Mouse (Mus musculus): ENCODE measurements at regions not wholly inside any gene's neighbourhood (a gene's known extent, or its start where the extent isn't known, plus 50 kb on each side); places are given as distances from the start of the nearest gene placed in this dataset.

GRCm38 (mm10) chr2:51566554-51567246 lies 60.6 kb upstream of the Tas2r134 start:
- Histone ChIP-seq H3K4me2 (ENCODE audit: low read length) (no peak overlapping the region), H3K9me3 (replicated peaks; ENCODE audit: low read length) (no peaks in the 10 kb centered on the region), H3K4me3 (replicated peaks; ENCODE audit: low read depth, low read length) (no peak overlapping the region), H3K4me1 (replicated peaks; ENCODE audit: insufficient read depth, low read length) (no peaks in the 10 kb centered on the region), H3K9ac (ENCODE audit: low read depth, low read length) (no peak overlapping the region), H3K27me3 (ENCODE audit: insufficient read depth, low read length) (no peaks in the 10 kb centered on the region), H3K27ac (no peak overlapping the region), H3K36me3 (ENCODE audit: insufficient read depth, low read length) (no peaks in the 10 kb centered on the region)
- DNase-seq (ENCODE audit: low spot score) = no peak
- no peak for ATAC-seq (replicated peaks; ENCODE audit: low FRiP score, low read depth)
- WGBS = 73% methylated on average over 7 of the region's 7 CpGs
- no peak for TF ChIP-seq CTCF (IDR thresholded peaks at IDR 0.05; ENCODE audit: low read depth)

GRCm38 (mm10) chr2:51563881-51564280 lies 63.4 kb upstream of the Tas2r134 start:
- Histone ChIP-seq H3K36me3 (ENCODE audit: insufficient read depth, low read length) (no peaks in the 10 kb centered on the region), H3K27ac (no peak overlapping the region), H3K4me2 (ENCODE audit: low read length) (no peak overlapping the region), H3K9ac (ENCODE audit: low read depth, low read length) (no peak overlapping the region), H3K27me3 (ENCODE audit: insufficient read depth, low read length) (no peaks in the 10 kb centered on the region), H3K9me3 (replicated peaks; ENCODE audit: low read length) (no peaks in the 10 kb centered on the region), H3K4me1 (replicated peaks; ENCODE audit: insufficient read depth, low read length) (no peaks in the 10 kb centered on the region), H3K4me3 (replicated peaks; ENCODE audit: low read depth, low read length) (no peak overlapping the region)
- no peak for TF ChIP-seq CTCF (IDR thresholded peaks at IDR 0.05; ENCODE audit: low read depth)
- DNase-seq (ENCODE audit: low spot score) = peak; percentile 57
- 48% methylated on average over 5 of the region's 5 CpGs for whole genome bisulfite sequencing
- ATAC-seq (replicated peaks; ENCODE audit: low FRiP score, low read depth) = 0 out of 2 replicates have a peak, but pooled peaks have one; percentile 49

GRCm38 (mm10) chr2:51563240-51563639 lies 64.1 kb upstream of the Tas2r134 start:
- TF ChIP-seq CTCF (IDR thresholded peaks at IDR 0.05; ENCODE audit: low read depth) = no peak
- H3K36me3 ChIP-seq (ENCODE audit: insufficient read depth, low read length) = no peaks in the 10 kb centered on the region
- no peak overlapping the region for H3K27ac ChIP-seq
- H3K9me3 ChIP-seq (replicated peaks; ENCODE audit: low read length) = no peaks in the 10 kb centered on the region
- 82% methylated on average over 1 of the region's 1 CpGs for WGBS
- no peaks in the 10 kb centered on the region for H3K27me3 ChIP-seq (ENCODE audit: insufficient read depth, low read length)
- H3K4me3 ChIP-seq (replicated peaks; ENCODE audit: low read depth, low read length) = no peak overlapping the region
- no peak overlapping the region for H3K9ac ChIP-seq (ENCODE audit: low read depth, low read length)
- H3K4me1 ChIP-seq (replicated peaks; ENCODE audit: insufficient read depth, low read length) = no peaks in the 10 kb centered on the region
- no peak overlapping the region for H3K4me2 ChIP-seq (ENCODE audit: low read length)
- ATAC-seq (replicated peaks; ENCODE audit: low FRiP score, low read depth) (no peak), DNase-seq (ENCODE audit: low spot score) (peak; percentile 40)

- no peak for ATAC-seq (replicated peaks; ENCODE audit: low FRiP score, low read depth)
- 32% methylated on average over 7 of the region's 7 CpGs for WGBS
- Histone ChIP-seq H3K36me3 (ENCODE audit: insufficient read depth, low read length) (no peaks in the 10 kb centered on the region), H3K27me3 (ENCODE audit: insufficient read depth, low read length) (no peaks in the 10 kb centered on the region), H3K4me3 (replicated peaks; ENCODE audit: low read depth, low read length) (no peak overlapping the region), H3K4me2 (ENCODE audit: low read length) (no peak overlapping the region), H3K4me1 (replicated peaks; ENCODE audit: insufficient read depth, low read length) (no peaks in the 10 kb centered on the region), H3K27ac (no peak overlapping the region), H3K9ac (ENCODE audit: low read depth, low read length) (no peak overlapping the region), H3K9me3 (replicated peaks; ENCODE audit: low read length) (no peaks in the 10 kb centered on the region)
- TF ChIP-seq CTCF (IDR thresholded peaks at IDR 0.05; ENCODE audit: low read depth) = no peak
- peak; percentile 10 for DNase-seq (ENCODE audit: low spot score)
Observed at GRCm38 (mm10) chr2:51550863-51551262, 76.4 kb upstream of the Tas2r134 start.

- Histone ChIP-seq H3K4me3 (replicated peaks; ENCODE audit: low read depth, low read length) (no peak overlapping the region), H3K27me3 (ENCODE audit: insufficient read depth, low read length) (no peaks in the 10 kb centered on the region), H3K27ac (no peak overlapping the region), H3K36me3 (ENCODE audit: insufficient read depth, low read length) (no peaks in the 10 kb centered on the region), H3K9ac (ENCODE audit: low read depth, low read length) (no peak overlapping the region), H3K4me1 (replicated peaks; ENCODE audit: insufficient read depth, low read length) (no peaks in the 10 kb centered on the region), H3K9me3 (replicated peaks; ENCODE audit: low read length) (no peaks in the 10 kb centered on the region), H3K4me2 (ENCODE audit: low read length) (no peak overlapping the region)
- no peak for TF ChIP-seq CTCF (IDR thresholded peaks at IDR 0.05; ENCODE audit: low read depth)
- ATAC-seq (replicated peaks; ENCODE audit: low FRiP score, low read depth) (0 out of 2 replicates have a peak, but pooled peaks have one; percentile 29), DNase-seq (ENCODE audit: low spot score) (peak; percentile 5)
- 74% methylated on average over 5 of the region's 5 CpGs for WGBS
Observed at GRCm38 (mm10) chr2:51549125-51549524, 78.2 kb upstream of the Tas2r134 start.

GRCm38 (mm10) chr2:51546181-51546580 lies 81.1 kb upstream of the Tas2r134 start:
- Histone ChIP-seq H3K36me3 (ENCODE audit: insufficient read depth, low read length) (no peaks in the 10 kb centered on the region), H3K9ac (ENCODE audit: low read depth, low read length) (no peak overlapping the region), H3K4me1 (replicated peaks; ENCODE audit: insufficient read depth, low read length) (no peaks in the 10 kb centered on the region), H3K9me3 (replicated peaks; ENCODE audit: low read length) (no peaks in the 10 kb centered on the region), H3K4me2 (ENCODE audit: low read length) (no peak overlapping the region), H3K4me3 (replicated peaks; ENCODE audit: low read depth, low read length) (no peak overlapping the region), H3K27me3 (ENCODE audit: insufficient read depth, low read length) (no peaks in the 10 kb centered on the region), H3K27ac (no peak overlapping the region)
- WGBS = 94% methylated on average over 3 of the region's 3 CpGs
- no peak for ATAC-seq (replicated peaks; ENCODE audit: low FRiP score, low read depth)
- TF ChIP-seq CTCF (IDR thresholded peaks at IDR 0.05; ENCODE audit: low read depth) = no peak
- no peak for DNase-seq (ENCODE audit: low spot score)

GRCm38 (mm10) chr2:51543949-51544348 lies 83.4 kb upstream of the Tas2r134 start:
- no peaks in the 10 kb centered on the region for H3K36me3 ChIP-seq (ENCODE audit: insufficient read depth, low read length)
- no peaks in the 10 kb centered on the region for H3K27me3 ChIP-seq (ENCODE audit: insufficient read depth, low read length)
- no peak overlapping the region for H3K9ac ChIP-seq (ENCODE audit: low read depth, low read length)
- 38% methylated on average over 1 of the region's 1 CpGs for WGBS
- ATAC-seq (replicated peaks; ENCODE audit: low FRiP score, low read depth) (no peak), DNase-seq (ENCODE audit: low spot score) (peak; percentile 30)
- H3K9me3 ChIP-seq (replicated peaks; ENCODE audit: low read length) = no peaks in the 10 kb centered on the region
- no peak overlapping the region for H3K4me3 ChIP-seq (replicated peaks; ENCODE audit: low read depth, low read length)
- no peak overlapping the region for H3K27ac ChIP-seq
- H3K4me1 ChIP-seq (replicated peaks; ENCODE audit: insufficient read depth, low read length) = no peaks in the 10 kb centered on the region
- no peak overlapping the region for H3K4me2 ChIP-seq (ENCODE audit: low read length)
- no peak for TF ChIP-seq CTCF (IDR thresholded peaks at IDR 0.05; ENCODE audit: low read depth)

Measured in kidney, postnatal 0 days (tissue).